Mouse (Mus musculus) testis, adult 2 months (tissue): ENCODE measurements around the gene Stx2.

Experiments
- CTCF ChIP-seq: fragments of 200-500 bp; IDR thresholded peaks from 2 replicates; pipeline ENCODE4 v1.5.1; 2012; ENCODE audit warnings: low read depth, mild to moderate bottlenecking, inconsistent platforms, low read length, moderate library complexity; ENCODE audit not compliant: control insufficient read depth, insufficient read depth, insufficient replicate concordance
- POLR2A ChIP-seq: fragments of 200-500 bp; IDR thresholded peaks from 2 replicates; pipeline ENCODE4 v1.6.1; 2012; ENCODE audit warnings: low read depth, mild to moderate bottlenecking, inconsistent platforms, low read length, moderate library complexity; ENCODE audit not compliant: control insufficient read depth

GRCm38 (mm10) chr5:129009577-129009976, 1.2 kb upstream of the Stx2 start:
- TF ChIP-seq POLR2A (no peak), CTCF (no peak)
